ENCODE assay signal across 21 mouse cellular contexts in genomic region chr4:53537101-53537500, GRCm38 (mm10).
A peak's percentile ranks its signal among the peaks of the same experiment; 100 is the strongest.
DNase-seq lines count a peak whose midpoint lies in the region; ATAC-seq and TF ChIP-seq lines count a peak whose summit lies in the region.
"Had no signal": no experiment of that assay in that cellular context is flagged by ENCODE, and none has a peak within 500 bp of the region (broad histone marks: within the 10 kb centered on the region; RNA-seq: fewer than 3 reads in every experiment).

No protein-coding gene starts in this region.

- no peaks in the 10 kb centered on the region for H3K36me3 ChIP-seq in lung, embryonic 14.5 days (ENCODE audit: insufficient read depth)
- no peaks in the 10 kb centered on the region for H3K36me3 ChIP-seq in lung, embryonic 16.5 days (ENCODE audit: control insufficient read depth, insufficient read depth, low read length)
- no peaks in the 10 kb centered on the region for H3K36me3 ChIP-seq in lung, postnatal 0 days (ENCODE audit: insufficient read depth, low read length)

- DNase-seq in layer of hippocampus, adult 2 months (ENCODE audit: low spot score in 2 of 2): no peak
- no peak for DNase-seq in layer of hippocampus, adult 18-20 months (ENCODE audit: low spot score in 2 of 2)
- peak; percentile 55 for DNase-seq in lung, embryonic 14.5 days
- no peak for DNase-seq in lung, postnatal 14 days
- no peak for DNase-seq in lung, postnatal 0 days (ENCODE audit: low spot score)
- DNase-seq: adrenal gland, adult 2 months; adrenal gland, adult 8-10 months; adrenal gland, postnatal 10 days; adrenal gland, postnatal 14 days; adrenal gland, postnatal 25 days; adrenal gland, postnatal 36 days; B cell, adult 2 months; cerebellum, adult 11 months; cerebellum, adult 11-12 months; cerebellum, adult 18-20 months had no signal

- H3K27ac ChIP-seq in layer of hippocampus, adult 2 months: peak overlapping the region; percentile 90
- no peak overlapping the region for H3K27ac ChIP-seq in lung, embryonic 14.5 days (ENCODE audit: low read depth)
- H3K27ac ChIP-seq in lung, embryonic 16.5 days (ENCODE audit: low read length): no peak overlapping the region
- H3K27ac ChIP-seq in lung, postnatal 0 days (ENCODE audit: low read length): no peak overlapping the region

- H3K27me3 ChIP-seq in lung, embryonic 14.5 days (ENCODE audit: insufficient read depth, low read length): no peaks in the 10 kb centered on the region
- no peaks in the 10 kb centered on the region for H3K27me3 ChIP-seq in lung, embryonic 16.5 days (ENCODE audit: control insufficient read depth, insufficient read depth, low read depth, low read length)
- H3K27me3 ChIP-seq in lung, postnatal 0 days (replicated peaks; ENCODE audit: insufficient read depth, low read length): no peaks in the 10 kb centered on the region
- H3K27me3 ChIP-seq: CH12.LX, Patski had no signal

- no peak for ATAC-seq in lung, embryonic 14.5 days (ENCODE audit: insufficient read depth)
- ATAC-seq in lung, embryonic 16.5 days (ENCODE audit: low read depth): peak; percentile 57
- no peak for ATAC-seq in lung, postnatal 0 days
- ATAC-seq: activated CD4-positive, CD25-positive, alpha-beta regulatory T cell, adult 4 months; CD4-positive, CD25-positive, alpha-beta regulatory T cell, adult 4 months; Patski had no signal

- no peak overlapping the region for H3K4me2 ChIP-seq in lung, embryonic 14.5 days
- no peak overlapping the region for H3K4me2 ChIP-seq in lung, embryonic 16.5 days (ENCODE audit: low read depth, low read length)
- H3K4me2 ChIP-seq in lung, postnatal 0 days (replicated peaks; ENCODE audit: low read depth, low read length): no peak overlapping the region

- TF ChIP-seq EP300 in lung, postnatal 0 days (IDR thresholded peaks at IDR 0.05): no peak

- no peak overlapping the region for H3K4me3 ChIP-seq in layer of hippocampus, adult 2 months
- no peak overlapping the region for H3K4me3 ChIP-seq in lung, embryonic 14.5 days (ENCODE audit: low read depth, low read length)
- no peak overlapping the region for H3K4me3 ChIP-seq in lung, embryonic 16.5 days (ENCODE audit: low read length)
- H3K4me3 ChIP-seq in lung, postnatal 0 days (ENCODE audit: low read depth, low read length): no peak overlapping the region

- H3K4me1 ChIP-seq in lung, embryonic 14.5 days (ENCODE audit: insufficient read depth): 0 out of 2 replicates have a peak, but pooled peaks cover 3% of the 10 kb centered on the region
- H3K4me1 ChIP-seq in lung, embryonic 16.5 days (replicated peaks; ENCODE audit: control insufficient read depth, insufficient read depth, low read length): peaks cover 4% of the 10 kb centered on the region
- no peaks in the 10 kb centered on the region for H3K4me1 ChIP-seq in lung, postnatal 0 days (ENCODE audit: insufficient read depth, low read depth, low read length)

- no peak for TF ChIP-seq CTCF in layer of hippocampus, adult 2 months (conservative IDR thresholded peaks at IDR 0.05)
- no peak for TF ChIP-seq CTCF in lung, embryonic 14.5 days (IDR thresholded peaks at IDR 0.05; ENCODE audit: low read depth)
- TF ChIP-seq CTCF in lung, postnatal 0 days (IDR thresholded peaks at IDR 0.05): no peak

- no peaks in the 10 kb centered on the region for H3K9me3 ChIP-seq in lung, embryonic 14.5 days (ENCODE audit: low read depth, low read length)
- no peaks in the 10 kb centered on the region for H3K9me3 ChIP-seq in lung, embryonic 16.5 days (ENCODE audit: control insufficient read depth, low read length)
- no peaks in the 10 kb centered on the region for H3K9me3 ChIP-seq in lung, postnatal 0 days (ENCODE audit: low read length)
- H3K9me3 ChIP-seq: G1E had no signal

- H3K9ac ChIP-seq in lung, embryonic 14.5 days: no peak overlapping the region
- H3K9ac ChIP-seq in lung, embryonic 16.5 days (ENCODE audit: low read length): no peak overlapping the region
- H3K9ac ChIP-seq in lung, postnatal 0 days (replicated peaks; ENCODE audit: low read depth): no peak overlapping the region
